ENCODE assay signal across 8 mouse cellular contexts in genomic region chr13:104048835-104049234, GRCm38 (mm10).
DNase-seq lines count a peak whose midpoint lies in the region; ATAC-seq and TF ChIP-seq lines count a peak whose summit lies in the region.

No protein-coding gene starts in this region.

- H3K9ac ChIP-seq in hindbrain, embryonic 11.5 days (ENCODE audit: low read depth, low read length), result no peak overlapping the region
- no peak overlapping the region for H3K9ac ChIP-seq in forebrain, postnatal 0 days

- peak; percentile 46 for DNase-seq in hindbrain, embryonic 11.5 days (ENCODE audit: low spot score)
- no peak for DNase-seq in hindbrain, embryonic 10.5 days (ENCODE audit: low spot score)
- DNase-seq in NIH3T3 (ENCODE audit: low read depth), result peak; percentile 83
- DNase-seq in forebrain, postnatal 0 days, result peak; percentile 75
- DNase-seq in lung, postnatal 25 days (ENCODE audit: low spot score), result peak; percentile 64
- no peak for DNase-seq in cerebellum, postnatal 4 days (ENCODE audit: low spot score in 2 of 2)
- no peak for DNase-seq in thymus, postnatal 25 days
- DNase-seq in T-cell, adult 2 months (ENCODE audit: low spot score), result no peak

- H3K27me3 ChIP-seq in hindbrain, embryonic 11.5 days (ENCODE audit: control insufficient read depth, insufficient read depth, low read length), result no peaks in the 10 kb centered on the region
- H3K27me3 ChIP-seq in hindbrain, embryonic 10.5 days (ENCODE audit: insufficient read depth, poor library complexity, severe bottlenecking), result no peaks in the 10 kb centered on the region
- no peaks in the 10 kb centered on the region for H3K27me3 ChIP-seq in forebrain, postnatal 0 days (ENCODE audit: insufficient read depth, low read length)

- peak; percentile 71 for TF ChIP-seq CTCF in forebrain, postnatal 0 days (IDR thresholded peaks at IDR 0.05; ENCODE audit: low read depth)

- no peak overlapping the region for H3K4me3 ChIP-seq in hindbrain, embryonic 11.5 days (ENCODE audit: low read depth, low read length)
- no peak overlapping the region for H3K4me3 ChIP-seq in hindbrain, embryonic 10.5 days
- no peak overlapping the region for H3K4me3 ChIP-seq in forebrain, postnatal 0 days (ENCODE audit: low read depth, low read length)

- no peak overlapping the region for H3K4me2 ChIP-seq in hindbrain, embryonic 11.5 days (replicated peaks; ENCODE audit: low read depth, low read length)
- H3K4me2 ChIP-seq in forebrain, postnatal 0 days (ENCODE audit: low read depth), result no peak overlapping the region

- no peak overlapping the region for H3K27ac ChIP-seq in hindbrain, embryonic 11.5 days (ENCODE audit: low read depth, low read length)
- no peak overlapping the region for H3K27ac ChIP-seq in hindbrain, embryonic 10.5 days
- H3K27ac ChIP-seq in forebrain, postnatal 0 days (ENCODE audit: low read depth, low read length), result no peak overlapping the region

- no peak for ATAC-seq in hindbrain, embryonic 11.5 days (ENCODE audit: low FRiP score)
- peak; percentile 77 for ATAC-seq in forebrain, postnatal 0 days

- no peaks in the 10 kb centered on the region for H3K4me1 ChIP-seq in hindbrain, embryonic 11.5 days (replicated peaks; ENCODE audit: control insufficient read depth, insufficient read depth, low read length)
- H3K4me1 ChIP-seq in hindbrain, embryonic 10.5 days (replicated peaks), result no peaks in the 10 kb centered on the region
- H3K4me1 ChIP-seq in forebrain, postnatal 0 days (ENCODE audit: insufficient read depth), result no peaks in the 10 kb centered on the region

- 79% methylated on average over 3 of the region's 3 CpGs for WGBS in hindbrain, embryonic 11.5 days
- WGBS in hindbrain, embryonic 10.5 days, result 69% methylated on average over 3 of the region's 3 CpGs
- WGBS in forebrain, postnatal 0 days, result 64% methylated on average over 3 of the region's 3 CpGs

- no peaks in the 10 kb centered on the region for H3K36me3 ChIP-seq in hindbrain, embryonic 11.5 days (ENCODE audit: control insufficient read depth, insufficient read depth, low read length)
- H3K36me3 ChIP-seq in hindbrain, embryonic 10.5 days, result peaks cover 12% of the 10 kb centered on the region
- peaks cover 40% of the 10 kb centered on the region for H3K36me3 ChIP-seq in forebrain, postnatal 0 days (ENCODE audit: insufficient read depth)

- no peaks in the 10 kb centered on the region for H3K9me3 ChIP-seq in hindbrain, embryonic 11.5 days (ENCODE audit: control insufficient read depth, low read length)
- H3K9me3 ChIP-seq in hindbrain, embryonic 10.5 days, result no peaks in the 10 kb centered on the region
- H3K9me3 ChIP-seq in forebrain, postnatal 0 days (ENCODE audit: low read length), result no peaks in the 10 kb centered on the region

Comparison
In these comparisons a context has a peak if more than half of its experiments do, and no peak if none do; other contexts are left out.
1. DNase-seq: peak in hindbrain, embryonic 11.5 days (single experiment), NIH3T3 (single experiment), forebrain, postnatal 0 days (single experiment) and lung, postnatal 25 days (single experiment); none in hindbrain, embryonic 10.5 days (single experiment), cerebellum, postnatal 4 days (0 of 2), thymus, postnatal 25 days (single experiment) and T-cell, adult 2 months (single experiment).